Mouse (Mus musculus) CH12.LX (cell line): ENCODE results near the gene Ugt1a10. TPM values are rescaled to one million over a fixed set of nuclear protein-coding genes. Genes with fewer than 3 reads are reported as not detected.

Experiments used
- DNase-seq: peaks from one replicate; pipeline ENCODE4 v3.0.0-alpha.2; 2013; ENCODE audit errors: extremely low read depth
- H3K27ac ChIP-seq: 2 replicates; pipeline ENCODE4 v1.5.1; 2012; ENCODE audit warnings: low read depth, mild to moderate bottlenecking, control low read depth, moderate library complexity; ENCODE audit not compliant: insufficient read depth
- H3K27me3 ChIP-seq: replicated peaks from 2 replicates; pipeline ENCODE3; 2012; ENCODE audit warnings: inconsistent platforms
- H3K36me3 ChIP-seq, 2 experiments: replicated peaks in 1 of 2; 2 replicates each; pipeline versions ENCODE3 to v1.6.1; 2012; ENCODE audit warnings: inconsistent platforms in 1 of 2, low read length in 1 of 2, mild to moderate bottlenecking in 1 of 2, mixed read lengths in 1 of 2, moderate library complexity in 1 of 2; ENCODE audit not compliant: control insufficient read depth in 1 of 2, insufficient read depth in 1 of 2
- H3K4me1 ChIP-seq, 2 experiments: 2 replicates each; pipeline ENCODE4 v1.6.1; 2012; ENCODE audit warnings: inconsistent platforms in 1 of 2, moderate library complexity in 1 of 2; ENCODE audit not compliant: insufficient read depth in 2 of 2, control insufficient read depth in 1 of 2
- H3K4me2 ChIP-seq: 2 replicates; pipeline ENCODE4 v1.6.1; 2012; ENCODE audit warnings: low read depth, mild to moderate bottlenecking, control low read depth; ENCODE audit not compliant: poor library complexity, insufficient read depth, severe bottlenecking
- H3K4me3 ChIP-seq, 3 experiments: fragments of 150-350 bp in 1 of 3; sonication (generic) in 1 of 3; replicated peaks in 1 of 3; 2 replicates each; pipeline versions ENCODE3 to v1.5.1; 2011 to 2012; ENCODE audit warnings: low read depth in 2 of 3, low read length in 2 of 3, mild to moderate bottlenecking in 2 of 3, moderate library complexity in 2 of 3, control low read depth in 1 of 3, improper control_type of control experiment in 1 of 3, inconsistent platforms in 1 of 3, mixed read lengths in 1 of 3; ENCODE audit not compliant: poor library complexity in 1 of 3
- H3K79me2 ChIP-seq: replicated peaks from 2 replicates; pipeline ENCODE4 v1.6.1; 2012; ENCODE audit warnings: mild to moderate bottlenecking, moderate library complexity; ENCODE audit not compliant: control insufficient read depth, poor library complexity, insufficient read depth, severe bottlenecking; ENCODE audit errors: extremely low read depth
- H3K9ac ChIP-seq: 2 replicates; pipeline ENCODE4 v1.6.1; 2012; ENCODE audit warnings: low read depth, mild to moderate bottlenecking, control low read depth, moderate library complexity; ENCODE audit not compliant: insufficient read depth
- H3K9me3 ChIP-seq: replicated peaks from 2 replicates; pipeline ENCODE3; 2012; ENCODE audit warnings: low read length, inconsistent platforms, mixed read lengths
- BHLHE40 ChIP-seq: IDR thresholded peaks from 2 replicates; pipeline ENCODE4 v1.6.1; 2011; ENCODE audit warnings: mild to moderate bottlenecking, low read depth, low read length, improper control_type of control experiment
- CHD2 ChIP-seq: IDR thresholded peaks from 2 replicates; pipeline ENCODE4 v1.6.1; 2011; ENCODE audit warnings: low read length, improper control_type of control experiment
- ELF1 ChIP-seq: IDR thresholded peaks from 2 replicates; pipeline ENCODE4 v1.6.1; 2014; ENCODE audit warnings: low read depth, mild to moderate bottlenecking, inconsistent platforms, low read length, improper control_type of control experiment
- ETS1 ChIP-seq: conservative IDR thresholded peaks from 2 replicates; pipeline ENCODE4 v1.6.1; 2012; ENCODE audit warnings: low read depth, mild to moderate bottlenecking, inconsistent platforms, low read length, improper control_type of control experiment, moderate library complexity
- GABPA ChIP-seq: IDR thresholded peaks from 2 replicates; pipeline ENCODE4 v1.6.1; 2012; ENCODE audit warnings: low read depth, low read length, improper control_type of control experiment, inconsistent platforms; ENCODE audit not compliant: insufficient replicate concordance
- HCFC1 ChIP-seq: IDR thresholded peaks from 2 replicates; pipeline ENCODE4 v1.6.1; 2012; ENCODE audit warnings: low read depth, mild to moderate bottlenecking, inconsistent platforms, low read length, improper control_type of control experiment
- KAT2A ChIP-seq: IDR thresholded peaks from 2 replicates; pipeline ENCODE4 v1.6.1; 2012; ENCODE audit warnings: low read length, improper control_type of control experiment, inconsistent platforms; ENCODE audit not compliant: insufficient replicate concordance
- MAFK ChIP-seq: IDR thresholded peaks from 2 replicates; pipeline ENCODE4 v1.6.1; 2011; ENCODE audit warnings: low read length, improper control_type of control experiment; ENCODE audit not compliant: insufficient replicate concordance
- MXI1 ChIP-seq: IDR thresholded peaks from 2 replicates; pipeline ENCODE4 v1.6.1; 2011; ENCODE audit warnings: mild to moderate bottlenecking, low read depth, low read length, improper control_type of control experiment
- MYC ChIP-seq: IDR thresholded peaks from 2 replicates; pipeline ENCODE4 v1.6.1; 2011; ENCODE audit warnings: low read depth, mild to moderate bottlenecking, improper control_type of control experiment, low read length
- NELFE ChIP-seq: IDR thresholded peaks from 2 replicates; pipeline ENCODE4 v1.6.1; 2011; ENCODE audit warnings: low read depth, low read length, improper control_type of control experiment
- POLR2A ChIP-seq: IDR thresholded peaks from 2 replicates; pipeline ENCODE4 v1.6.1; 2011; ENCODE audit warnings: low read depth, mild to moderate bottlenecking, improper control_type of control experiment, low read length
- RAD21 ChIP-seq: IDR thresholded peaks from 2 replicates; pipeline ENCODE4 v1.6.1; 2011; ENCODE audit warnings: low read depth, mild to moderate bottlenecking, low read length, improper control_type of control experiment, moderate library complexity
- RCOR1 ChIP-seq: conservative IDR thresholded peaks from 2 replicates; pipeline ENCODE4 v1.6.1; 2012; ENCODE audit warnings: low read depth, mild to moderate bottlenecking, inconsistent platforms, low read length, improper control_type of control experiment
- SMC3 ChIP-seq: IDR thresholded peaks from 2 replicates; pipeline ENCODE4 v1.6.1; 2011; ENCODE audit warnings: low read depth, low read length, improper control_type of control experiment
- TBP ChIP-seq: conservative IDR thresholded peaks from 2 replicates; pipeline ENCODE4 v1.6.1; 2011; ENCODE audit warnings: low read depth, low read length, improper control_type of control experiment
- TCF12 ChIP-seq: IDR thresholded peaks from 2 replicates; pipeline ENCODE4 v1.6.1; 2014; ENCODE audit warnings: low read depth, mild to moderate bottlenecking, inconsistent platforms, low read length, improper control_type of control experiment
- USF1 ChIP-seq: IDR thresholded peaks from 2 replicates; pipeline ENCODE4 v1.6.1; 2014; ENCODE audit warnings: low read depth, mild to moderate bottlenecking, inconsistent platforms, low read length, improper control_type of control experiment
- ZNF384 ChIP-seq: IDR thresholded peaks from 2 replicates; pipeline ENCODE4 v1.6.1; 2012; ENCODE audit warnings: low read depth, low read length, improper control_type of control experiment, inconsistent platforms
- dilution Hi-C: fragments of 300-500 bp; cut with MboI; formaldehyde crosslinking; loops from 2 replicates; pipeline ENCODE4 v1.14.3; 2020; ENCODE audit warnings: low sequenced_read_pairs; ENCODE audit not compliant: extremely low pct_unique_long_range_greater_than_20kb, extremely low pct_ligation_motif_present
- in situ Hi-C: fragments of 300-500 bp; cut with MboI; formaldehyde crosslinking; loops from 3 replicates; pipeline ENCODE4 v1.14.3; 2019; ENCODE audit warnings: low sequenced_read_pairs, low pct_ligation_motif_present, low pct_unique_long_range_greater_than_20kb, mixed read lengths
- polyA plus RNA-seq: library from polyadenylated mRNA; unstranded; fragments of >175 nt; gene quantifications from 2 replicates; pipeline ENCODE4 v1.2.1, GENCODE M21; 2012; ENCODE audit warnings: low read depth; ENCODE audit not compliant: insufficient read length
- total RNA-seq, 2 experiments: library from RNA; depleted of rRNA; stranded (reverse); fragments of 300-350 nt in 1 of 2; fragments of >200 nt in 1 of 2; gene quantifications; 2 replicates each; pipeline ENCODE4 v1.2.3; 2012 to 2014

The Ugt1a10 gene
- total and polyA plus RNA-seq, 3 experiments: not detected

DNA sequence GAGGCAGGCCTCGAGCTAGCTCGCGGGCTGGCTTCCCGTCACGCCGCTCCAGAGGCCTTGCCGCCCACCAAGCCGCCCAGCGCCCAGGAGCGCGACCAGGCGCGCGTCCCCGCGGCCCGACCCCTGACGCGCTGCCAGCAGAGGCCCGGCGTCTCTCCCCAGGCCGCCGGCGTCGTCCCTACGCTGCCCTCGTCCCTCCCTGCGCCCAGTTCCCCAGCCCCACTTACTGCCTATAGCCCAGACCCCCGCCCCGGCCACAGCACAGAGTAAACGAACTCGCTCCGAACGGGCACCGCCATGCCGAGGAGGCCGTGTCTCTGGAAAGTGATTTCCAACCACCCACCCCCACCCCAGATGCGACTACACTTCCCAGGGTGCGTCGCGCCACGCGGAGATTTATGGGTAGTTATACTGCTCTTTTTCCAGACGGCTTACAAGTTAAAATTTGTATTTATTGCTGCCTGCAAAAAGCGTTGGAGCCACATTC lies 46.9 kb upstream of the Ugt1a10 start, which contains the start of gene Usp40:
TSS of gene Usp40 (minus strand) at position 341 of the 487 bp plus-strand sequence.
- TF ChIP-seq RCOR1 (no peak), POLR2A (peak; percentile 84), ZNF384 (no peak), MYC (peak; percentile 66; the same call in 1 of the 2 replicates), HCFC1 (peak; percentile 98), NELFE (peak; percentile 65), GABPA (peak; percentile 14; the same call in 1 of the 2 replicates), MXI1 (0 out of 2 replicates have a peak, but pooled peaks have one; percentile 47), ELF1 (peak; percentile 43; the same call in 1 of the 2 replicates), TCF12 (peak; percentile 72), TBP (peak; percentile 56; the same call in 1 of the 2 replicates), KAT2A (peak; percentile 90; the same call in 1 of the 2 replicates), RAD21 (no peak), BHLHE40 (no peak), CHD2 (peak; percentile 57; the same call in 1 of the 2 replicates)
- dilution Hi-C loops (no loop called here), in situ Hi-C loops (no loop called here)
- Histone ChIP-seq H3K4me3 (peak within 1 kb of the TSS; percentile 75 to 91 (median 82)), H3K4me2 (peak within 1 kb of the TSS; percentile 68), H3K9ac (peak within 1 kb of the TSS; percentile 72), H3K79me2 (no peaks in the 10 kb centered on the region; the same call in 1 of the 2 replicates), H3K36me3 (peaks cover 10 to 25% of the 10 kb centered on the region in 2 experiments), H3K9me3 (no peaks in the 10 kb centered on the region), H3K27me3 (peaks cover 5% of the 10 kb centered on the region), H3K27ac (peak within 1 kb of the TSS; percentile 16; the same call in 1 of the 2 replicates), H3K4me1 (peaks cover 3 to 29% of the 10 kb centered on the region in 2 experiments; a peak in 3 of 4 replicates)
- DNase-seq: peak; percentile 75

DNA sequence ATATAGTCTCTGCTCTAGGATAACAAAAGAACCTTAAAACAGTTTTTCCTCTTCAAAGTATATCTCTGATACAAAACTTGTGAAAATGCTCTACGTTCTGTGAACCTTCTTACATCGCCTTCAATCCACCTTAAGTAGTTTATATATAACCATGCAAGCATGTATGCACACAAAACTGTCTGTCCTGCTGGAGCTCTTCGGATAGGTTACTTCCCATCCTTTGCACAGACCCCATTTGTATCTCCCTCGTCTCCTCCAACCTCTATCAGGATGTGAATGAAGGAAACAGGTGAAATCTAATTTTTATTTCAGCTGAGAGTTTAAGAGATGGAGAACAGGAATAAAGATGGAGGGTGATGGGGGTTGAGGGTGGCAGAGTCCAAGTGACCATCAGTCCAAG lies 46.5 kb upstream of the Ugt1a10 start:
- peak overlapping the region; percentile 72; the same call in 1 of the 2 replicates for H3K9ac ChIP-seq

More for the DNA sequence above, 46.5 kb upstream of the Ugt1a10 start:
- Histone ChIP-seq H3K4me3 (peak overlapping the region in 2 of 3 experiments; percentile 45 to 82), H3K4me1 (peaks cover 3 to 29% of the 10 kb centered on the region in 2 experiments; a peak in 3 of 4 replicates), H3K27ac (no peak overlapping the region), H3K27me3 (peaks cover 5% of the 10 kb centered on the region), H3K4me2 (0 out of 2 replicates have a peak overlapping the region, but pooled peaks have one; percentile 0), H3K36me3 (peaks cover 9 to 21% of the 10 kb centered on the region in 2 experiments), H3K9me3 (no peaks in the 10 kb centered on the region), H3K79me2 (no peaks in the 10 kb centered on the region; the same call in 1 of the 2 replicates)
- TF ChIP-seq SMC3: no peak
- TF ChIP-seq HCFC1: no peak
- no peak for TF ChIP-seq CHD2
- TF ChIP-seq RAD21: no peak
- TF ChIP-seq ETS1: no peak
- no peak for TF ChIP-seq MYC
- TF ChIP-seq RCOR1: no peak
- TF ChIP-seq BHLHE40: no peak
- no peak for TF ChIP-seq KAT2A
- TF ChIP-seq USF1: no peak
- TF ChIP-seq POLR2A: no peak
- no peak for TF ChIP-seq MXI1
- no peak for TF ChIP-seq MAFK
- dilution Hi-C loops: no loop called here
- DNase-seq: no peak
- in situ Hi-C loops: no loop called here
